Mouse (Mus musculus) stomach, postnatal 0 days (tissue): ENCODE measurements at regions not wholly inside any gene's neighbourhood (a gene's known extent, or its start where the extent isn't known, plus 50 kb on each side); places are given as distances from the start of the nearest gene placed in this dataset.

Experiments
- CTCF ChIP-seq: IDR thresholded peaks from 2 replicates; pipeline ENCODE4 v1.5.1; 2016; ENCODE audit warnings: antibody characterized with exemption, low read depth, mild to moderate bottlenecking, moderate library complexity
- EP300 ChIP-seq: optimal IDR thresholded peaks from 2 replicates; pipeline ENCODE3; 2016; ENCODE audit warnings: antibody characterized with exemption

DNA sequence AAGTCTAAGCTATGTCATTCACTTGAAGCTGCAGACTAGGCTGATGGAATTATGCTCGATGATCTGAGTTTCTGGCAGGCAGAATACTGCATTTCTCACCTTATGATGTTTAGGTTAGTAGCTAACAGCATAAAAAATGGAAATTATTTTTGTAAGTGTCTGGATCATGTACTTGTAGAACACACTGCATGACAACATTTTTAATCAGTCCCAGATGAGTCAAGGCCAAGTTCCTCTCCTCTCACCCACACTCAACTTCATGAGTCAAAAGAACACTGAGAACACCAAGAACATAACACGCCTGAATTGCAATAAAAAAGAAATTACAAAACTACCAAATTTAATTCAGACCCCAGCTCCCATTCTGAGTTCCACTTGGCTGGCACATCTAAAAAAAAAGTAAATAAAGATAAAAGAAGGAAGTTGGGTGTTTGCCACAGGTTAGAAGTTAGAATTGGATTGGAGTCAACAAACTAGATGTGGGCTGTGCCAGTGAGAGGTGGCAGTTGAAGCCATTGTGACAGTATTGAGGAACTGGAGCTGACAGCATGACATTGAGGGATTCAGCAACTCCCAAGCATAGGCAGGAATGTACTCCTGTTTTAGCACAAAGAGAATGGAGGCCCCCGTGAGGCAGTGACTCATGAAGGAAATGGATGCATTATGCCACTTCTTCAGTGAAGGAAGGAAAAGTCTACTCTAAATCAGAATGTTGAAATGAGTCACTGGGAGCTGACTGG is 222.8 kb upstream of the 4931408C20Rik start:
- no peak for TF ChIP-seq EP300
- no peak for TF ChIP-seq CTCF
